Mouse (Mus musculus) kidney, adult 18-20 months (tissue): Measurements from ENCODE around the gene Wnt1.

Experiments used
- DNase-seq: peaks from one replicate; pipeline ENCODE4 v3.0.0; 2021

Gene Wnt1

DNA sequence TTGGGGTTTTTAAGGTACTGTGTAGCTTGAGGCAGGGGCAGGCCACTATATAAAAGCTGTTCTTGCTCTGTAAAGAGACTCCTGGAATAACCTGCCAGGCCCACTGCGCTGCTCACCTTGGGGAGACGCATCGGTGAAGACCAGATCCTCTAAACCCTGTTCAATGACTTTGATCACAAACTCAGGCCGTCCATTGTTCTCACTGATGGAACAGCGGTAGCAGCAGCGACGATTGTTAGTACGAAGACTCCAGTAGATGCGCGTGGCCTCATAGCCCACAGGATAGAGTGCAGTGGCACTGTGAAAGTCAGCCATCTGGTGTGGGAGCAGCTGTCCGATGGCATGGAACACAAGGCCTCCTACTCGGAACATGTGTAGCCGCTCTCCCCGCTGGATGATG is 49.5 kb downstream of the Wnt1 start:
- DNase-seq = no peak

- no peak for DNase-seq
These were observed 50.3 kb downstream of the Wnt1 start for GRCm38 (mm10) chr15:98839671-98840585.
